Mouse (Mus musculus) ES-Bruce4 (cell line): ENCODE results near the gene Pard3.

Experiments
- CTCF ChIP-seq: IDR thresholded peaks from one replicate; pipeline ENCODE4 v1.8.1; 2011; ENCODE audit warnings: low read depth, low read length
- EP300 ChIP-seq: IDR thresholded peaks from 2 replicates; pipeline ENCODE4 v1.6.1; 2011; ENCODE audit warnings: low read depth, low read length; ENCODE audit not compliant: insufficient read depth
- POLR2A ChIP-seq: IDR thresholded peaks from one replicate; pipeline ENCODE4 v1.8.1; 2011; ENCODE audit warnings: low read length; ENCODE audit not compliant: insufficient read depth

DNA sequence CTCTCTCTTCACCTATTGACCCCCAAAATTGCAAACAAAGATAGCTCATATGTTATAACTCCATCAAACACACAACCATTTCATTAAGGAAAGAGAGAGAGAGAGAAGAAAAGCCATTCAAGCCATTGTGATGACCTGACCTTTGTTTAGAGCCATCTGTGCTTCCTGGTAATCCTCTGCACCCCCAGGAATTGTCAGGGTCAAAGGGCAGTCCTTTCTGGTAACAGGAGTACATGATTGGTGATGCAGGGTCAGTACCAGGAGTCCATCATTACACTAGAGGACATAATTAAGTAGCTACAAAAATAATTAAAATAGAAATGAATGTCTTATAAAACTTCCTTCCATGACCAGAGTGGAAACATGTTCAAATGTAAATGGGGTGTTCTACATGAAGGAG lies 493.9 kb downstream of the Pard3 start:
- no peak for TF ChIP-seq CTCF
- TF ChIP-seq EP300, result no peak
- no peak for TF ChIP-seq POLR2A
